Mouse (Mus musculus): ENCODE data around the gene Defb29.

GRCm38 (mm10) chr2:152569038-152569437 lies 29.1 kb upstream of the Defb29 start, which contains the start of gene Gm17416:
- no peak for TF ChIP-seq EP300 (IDR thresholded peaks at IDR 0.05; ENCODE audit: low read depth)
- TF ChIP-seq CTCF (IDR thresholded peaks at IDR 0.05; ENCODE audit: low read depth) = no peak
